Mouse (Mus musculus): ENCODE results near the gene Nuak1. TPM values are rescaled to one million over a fixed set of nuclear protein-coding genes. Genes with fewer than 3 reads are reported as not detected.
A peak's percentile ranks its signal among the peaks of the same experiment; 100 is the strongest.

The Nuak1 gene
- polyA plus RNA-seq, 1 experiment, result not detected

DNA sequence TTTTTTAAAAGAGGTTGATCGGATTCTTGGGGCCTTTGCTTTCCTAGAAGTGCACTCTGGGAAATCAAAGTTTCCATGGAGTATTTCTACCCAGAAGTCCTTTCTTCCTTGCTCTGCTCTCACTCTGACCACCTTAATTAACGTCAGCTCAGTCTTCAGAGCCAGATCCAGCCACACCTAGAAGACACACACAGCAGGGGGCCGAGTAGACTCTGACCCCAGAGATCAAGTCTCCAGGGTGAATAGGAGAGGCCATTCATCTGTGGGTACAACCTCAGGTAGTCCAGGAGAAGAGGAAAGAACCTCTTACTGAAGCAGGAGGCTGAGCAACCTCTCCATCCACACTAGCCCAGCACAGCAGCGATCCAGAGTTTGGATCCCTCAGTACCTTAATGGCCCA is 11.5 kb upstream of the Nuak1 start:
- TF ChIP-seq POLR2A (IDR thresholded peaks at IDR 0.05; ENCODE audit: insufficient read depth, low read depth, low read length) (no peak), CTCF (IDR thresholded peaks at IDR 0.05; ENCODE audit: insufficient read depth, low read depth, low read length) (no peak)
- 81% methylated on average over 4 of the region's 4 CpGs for WGBS
- Histone ChIP-seq H3K27ac (ENCODE audit: insufficient read depth, low read depth, low read length) (no peak overlapping the region), H3K4me3 (ENCODE audit: insufficient read depth, low read depth, low read length) (no peak overlapping the region), H3K4me1 (ENCODE audit: control insufficient read depth, insufficient read depth, low read length) (peaks cover 7% of the 10 kb centered on the region)

DNA sequence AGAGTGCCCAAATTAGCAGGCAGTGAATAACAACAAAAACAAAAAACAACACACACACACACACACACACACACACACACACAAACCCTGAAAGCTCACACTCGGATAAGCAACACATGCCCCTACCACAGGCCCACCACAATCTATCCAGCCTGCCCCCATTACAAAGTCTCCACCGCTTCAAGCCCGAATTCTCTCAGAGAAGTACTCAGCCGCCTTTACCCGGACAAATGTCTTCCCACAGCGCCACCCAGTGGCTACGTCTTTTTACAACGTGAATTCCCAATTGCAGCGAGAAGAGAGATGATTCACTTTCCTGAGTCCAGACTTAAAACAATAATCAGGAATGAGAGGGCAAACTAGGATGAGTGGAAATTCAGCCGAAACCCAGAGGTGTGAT is 10.3 kb upstream of the Nuak1 start:
- 2% methylated on average over 10 of the region's 10 CpGs for WGBS
- H3K27ac ChIP-seq (ENCODE audit: insufficient read depth, low read depth, low read length), result no peak overlapping the region
- no peak overlapping the region for H3K4me3 ChIP-seq (ENCODE audit: insufficient read depth, low read depth, low read length)
- H3K4me1 ChIP-seq (ENCODE audit: control insufficient read depth, insufficient read depth, low read length), result peaks cover 7% of the 10 kb centered on the region
- peak; percentile 28; the same call in 1 of the 2 replicates for TF ChIP-seq CTCF (IDR thresholded peaks at IDR 0.05; ENCODE audit: insufficient read depth, low read depth, low read length)
- no peak for TF ChIP-seq POLR2A (IDR thresholded peaks at IDR 0.05; ENCODE audit: insufficient read depth, low read depth, low read length)

DNA sequence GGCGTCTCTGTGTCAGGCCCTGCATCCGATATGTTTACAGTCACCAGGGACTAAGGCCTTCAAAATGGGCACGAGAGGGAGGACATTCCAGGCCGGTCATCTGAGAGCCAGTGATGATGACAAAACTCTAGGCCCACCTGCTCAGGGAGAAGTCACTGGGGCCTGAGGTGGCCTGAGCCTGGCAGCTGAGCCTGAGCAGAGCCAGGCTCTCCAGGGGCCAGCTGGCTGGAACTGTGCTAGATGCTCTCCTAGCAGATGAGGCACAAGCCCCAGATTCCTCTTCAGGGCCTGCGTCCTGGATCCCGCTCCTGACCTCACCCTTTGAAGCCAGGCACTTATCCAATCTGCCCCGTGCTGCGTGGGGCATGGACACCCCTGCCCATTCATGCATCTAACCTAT is 9.3 kb upstream of the Nuak1 start:
- WGBS, result 91% methylated on average over 8 of the region's 8 CpGs
- TF ChIP-seq POLR2A (IDR thresholded peaks at IDR 0.05; ENCODE audit: insufficient read depth, low read depth, low read length), result no peak
- no peak for TF ChIP-seq CTCF (IDR thresholded peaks at IDR 0.05; ENCODE audit: insufficient read depth, low read depth, low read length)
- Histone ChIP-seq H3K4me3 (ENCODE audit: insufficient read depth, low read depth, low read length) (no peak overlapping the region), H3K4me1 (ENCODE audit: control insufficient read depth, insufficient read depth, low read length) (peaks cover 7% of the 10 kb centered on the region), H3K27ac (ENCODE audit: insufficient read depth, low read depth, low read length) (no peak overlapping the region)

DNA sequence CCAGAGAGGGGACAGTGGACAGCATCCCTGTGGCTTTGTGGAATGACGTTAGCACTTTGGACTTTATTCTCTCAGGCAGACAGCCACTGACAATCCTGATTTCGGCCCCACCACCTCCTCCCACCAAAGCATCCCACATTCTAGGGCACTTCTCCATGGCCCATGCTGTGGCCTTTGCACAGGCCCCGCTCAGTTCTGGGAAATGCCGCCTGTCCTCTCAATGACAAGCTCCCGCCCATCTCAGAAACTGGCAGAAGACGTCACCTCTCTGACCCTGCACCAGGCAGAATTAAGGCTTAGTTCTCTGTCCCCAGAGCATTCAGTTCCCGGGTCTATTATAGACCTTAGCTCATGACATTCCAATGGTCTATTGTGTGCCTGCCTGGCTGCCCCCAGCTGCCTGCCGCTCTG is 7.0 kb upstream of the Nuak1 start:
- 55% methylated on average over 8 of the region's 8 CpGs for WGBS
- Histone ChIP-seq H3K4me3 (ENCODE audit: insufficient read depth, low read depth, low read length) (no peak overlapping the region), H3K4me1 (ENCODE audit: control insufficient read depth, insufficient read depth, low read length) (peaks cover 7% of the 10 kb centered on the region), H3K27ac (ENCODE audit: insufficient read depth, low read depth, low read length) (no peak overlapping the region)
- TF ChIP-seq CTCF (IDR thresholded peaks at IDR 0.05; ENCODE audit: insufficient read depth, low read depth, low read length), result no peak
- no peak for TF ChIP-seq POLR2A (IDR thresholded peaks at IDR 0.05; ENCODE audit: insufficient read depth, low read depth, low read length)

DNA sequence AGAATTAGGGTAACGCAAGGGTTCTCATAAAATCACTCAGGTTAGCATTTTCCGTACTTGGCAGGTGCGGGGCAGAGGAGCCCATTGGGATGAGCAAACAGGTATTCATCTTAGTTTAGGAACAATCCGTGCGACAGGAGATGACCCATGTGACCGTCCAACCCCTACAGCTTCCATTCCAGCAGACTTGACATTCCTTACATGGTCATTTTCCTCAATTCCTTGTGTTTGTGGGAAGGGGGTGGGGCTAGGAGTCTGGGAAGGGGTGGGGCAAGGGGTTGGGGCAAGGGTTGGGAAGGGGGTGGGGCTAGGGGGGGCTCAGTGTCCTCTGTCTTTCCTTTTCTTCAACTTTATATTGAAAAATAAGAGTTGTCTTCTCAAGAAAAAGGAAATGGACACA is 6.3 kb upstream of the Nuak1 start:
- TF ChIP-seq CTCF (IDR thresholded peaks at IDR 0.05; ENCODE audit: insufficient read depth, low read depth, low read length), result no peak
- no peak for TF ChIP-seq POLR2A (IDR thresholded peaks at IDR 0.05; ENCODE audit: insufficient read depth, low read depth, low read length)
- H3K4me1 ChIP-seq (ENCODE audit: control insufficient read depth, insufficient read depth, low read length), result peaks cover 12% of the 10 kb centered on the region
- no peak overlapping the region for H3K4me3 ChIP-seq (ENCODE audit: insufficient read depth, low read depth, low read length)
- WGBS, result 93% methylated on average over 6 of the region's 6 CpGs
- no peak overlapping the region for H3K27ac ChIP-seq (ENCODE audit: insufficient read depth, low read depth, low read length)

DNA sequence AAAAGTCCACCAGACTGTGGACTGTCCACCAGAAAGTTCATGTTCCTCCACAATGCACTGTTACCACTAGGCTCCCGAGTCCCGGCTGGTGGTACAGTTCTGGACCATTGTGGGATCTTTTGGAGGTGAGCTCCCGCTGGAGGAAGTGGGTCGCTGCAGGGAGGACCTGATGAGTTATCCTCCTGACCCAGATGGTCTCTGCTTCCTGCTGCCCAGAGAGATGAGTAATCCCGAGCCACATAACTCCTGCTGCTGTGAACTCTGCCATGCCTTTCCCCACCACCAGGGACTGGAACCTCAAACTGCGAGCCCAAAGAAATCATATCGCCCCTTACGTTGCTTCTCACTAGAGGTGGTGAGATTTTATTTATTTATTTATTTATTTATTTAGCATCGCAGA is 4.0 kb upstream of the Nuak1 start:
- Histone ChIP-seq H3K4me3 (ENCODE audit: insufficient read depth, low read depth, low read length) (no peak overlapping the region), H3K4me1 (ENCODE audit: control insufficient read depth, insufficient read depth, low read length) (peaks cover 16% of the 10 kb centered on the region), H3K27ac (ENCODE audit: insufficient read depth, low read depth, low read length) (no peak overlapping the region)
- WGBS, result 85% methylated on average over 9 of the region's 9 CpGs
- TF ChIP-seq POLR2A (IDR thresholded peaks at IDR 0.05; ENCODE audit: insufficient read depth, low read depth, low read length), result no peak
- TF ChIP-seq CTCF (IDR thresholded peaks at IDR 0.05; ENCODE audit: insufficient read depth, low read depth, low read length), result no peak

DNA sequence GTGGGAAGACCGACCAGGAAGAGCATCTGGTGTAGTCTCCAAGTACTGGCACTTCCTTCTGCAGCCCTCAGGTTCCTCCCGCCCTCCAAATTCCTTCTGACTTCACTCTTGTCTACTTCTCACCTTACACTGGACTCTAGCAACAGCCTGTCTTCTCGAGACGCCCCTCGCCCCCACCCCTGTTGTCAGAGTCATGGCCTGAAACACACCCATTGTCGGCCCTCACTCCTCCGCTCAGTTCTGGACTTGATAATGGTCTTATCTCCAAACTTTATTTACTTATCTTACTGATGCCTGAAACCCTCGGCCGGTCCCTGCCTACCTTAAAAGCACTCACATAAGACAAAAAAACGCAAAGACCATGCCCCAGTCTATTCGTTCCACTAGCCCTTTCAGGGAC is 1.4 kb upstream of the Nuak1 start:
- peaks cover 24% of the 10 kb centered on the region for H3K4me1 ChIP-seq (ENCODE audit: control insufficient read depth, insufficient read depth, low read length)
- TF ChIP-seq POLR2A (IDR thresholded peaks at IDR 0.05; ENCODE audit: insufficient read depth, low read depth, low read length), result no peak
- no peak for TF ChIP-seq CTCF (IDR thresholded peaks at IDR 0.05; ENCODE audit: insufficient read depth, low read depth, low read length)
- 36% methylated on average over 11 of the region's 11 CpGs for WGBS
- no peak overlapping the region for H3K27ac ChIP-seq (ENCODE audit: insufficient read depth, low read depth, low read length)
- peak overlapping the region; percentile 79; the same call in 1 of the 2 replicates for H3K4me3 ChIP-seq (ENCODE audit: insufficient read depth, low read depth, low read length)

DNA sequence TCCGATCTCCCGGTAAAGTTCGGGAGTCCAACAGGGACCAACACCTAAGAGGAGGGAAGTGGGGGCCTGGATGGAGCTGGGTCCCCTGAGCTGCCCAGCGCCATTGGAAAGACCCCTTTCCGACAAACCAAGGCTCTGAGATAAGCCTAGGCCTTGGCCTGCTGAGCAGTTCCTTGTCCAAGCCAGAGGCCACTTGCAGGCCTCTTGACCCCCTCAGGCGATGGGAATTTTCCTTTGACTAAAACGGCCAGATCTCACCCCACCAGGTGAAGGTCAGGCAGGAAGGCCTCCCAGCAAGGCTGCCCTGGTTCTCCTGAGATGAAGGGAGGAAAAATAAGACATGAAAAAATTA is 1.0 kb upstream of the Nuak1 start:
- 3% methylated on average over 7 of the region's 7 CpGs for WGBS
- Histone ChIP-seq H3K4me1 (ENCODE audit: control insufficient read depth, insufficient read depth, low read length) (peaks cover 24% of the 10 kb centered on the region), H3K4me3 (ENCODE audit: insufficient read depth, low read depth, low read length) (peak overlapping the region; percentile 79), H3K27ac (ENCODE audit: insufficient read depth, low read depth, low read length) (peak overlapping the region; percentile 93)
- TF ChIP-seq CTCF (IDR thresholded peaks at IDR 0.05; ENCODE audit: insufficient read depth, low read depth, low read length), result no peak
- no peak for TF ChIP-seq POLR2A (IDR thresholded peaks at IDR 0.05; ENCODE audit: insufficient read depth, low read depth, low read length)

DNA sequence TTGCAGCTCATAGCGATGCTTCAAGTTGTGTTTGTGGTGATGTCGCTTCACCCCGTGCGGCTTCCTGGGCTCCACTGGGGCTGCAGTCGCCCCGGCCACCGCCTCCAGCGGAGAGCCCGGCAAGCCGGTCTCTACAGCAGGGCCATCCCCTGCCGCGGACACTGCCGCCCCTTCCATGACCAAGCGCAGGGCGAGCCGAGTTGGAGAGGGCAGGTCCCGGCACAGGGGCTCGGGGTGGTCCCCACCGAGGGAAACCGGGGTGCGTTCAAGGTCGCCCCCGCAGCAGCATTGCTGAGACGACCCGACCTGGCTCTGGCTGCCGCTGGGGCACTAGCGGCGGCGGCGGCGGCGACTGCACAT is 236 bp downstream of the Nuak1 start:
- TF ChIP-seq POLR2A (IDR thresholded peaks at IDR 0.05; ENCODE audit: insufficient read depth, low read depth, low read length) (no peak), CTCF (IDR thresholded peaks at IDR 0.05; ENCODE audit: insufficient read depth, low read depth, low read length) (0 out of 2 replicates have a peak, but pooled peaks have one; percentile 8)
- WGBS, result under 1% methylated on average over 32 of the region's 32 CpGs
- Histone ChIP-seq H3K4me3 (ENCODE audit: insufficient read depth, low read depth, low read length) (peak overlapping the region; percentile 79), H3K27ac (ENCODE audit: insufficient read depth, low read depth, low read length) (peak overlapping the region; percentile 44; the same call in 1 of the 2 replicates), H3K4me1 (ENCODE audit: control insufficient read depth, insufficient read depth, low read length) (peaks cover 28% of the 10 kb centered on the region)

DNA sequence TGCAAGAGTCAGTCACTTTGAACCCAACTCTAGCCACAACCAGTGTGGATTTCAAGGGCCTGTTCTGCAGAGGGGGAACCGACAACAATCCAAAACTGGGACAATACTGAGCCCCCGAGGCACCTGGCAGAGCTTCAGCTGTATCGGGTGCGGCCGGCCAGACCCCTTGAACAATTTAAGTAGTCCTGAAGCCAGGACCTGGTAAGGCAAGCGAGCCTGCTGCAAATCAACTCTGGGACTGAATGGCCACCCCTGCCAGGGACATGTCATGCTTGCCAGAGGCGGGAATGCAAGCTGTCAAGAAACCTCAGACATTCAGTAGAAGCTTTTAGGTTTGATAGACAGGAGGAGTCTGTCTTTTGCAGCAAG is 1.2 kb downstream of the Nuak1 start:
- WGBS, result 15% methylated on average over 7 of the region's 7 CpGs
- H3K4me3 ChIP-seq (ENCODE audit: insufficient read depth, low read depth, low read length), result peak overlapping the region; percentile 54
- peaks cover 35% of the 10 kb centered on the region for H3K4me1 ChIP-seq (ENCODE audit: control insufficient read depth, insufficient read depth, low read length)
- 0 out of 2 replicates have a peak overlapping the region, but pooled peaks have one; percentile 12 for H3K27ac ChIP-seq (ENCODE audit: insufficient read depth, low read depth, low read length)
- no peak for TF ChIP-seq POLR2A (IDR thresholded peaks at IDR 0.05; ENCODE audit: insufficient read depth, low read depth, low read length)
- TF ChIP-seq CTCF (IDR thresholded peaks at IDR 0.05; ENCODE audit: insufficient read depth, low read depth, low read length), result no peak

Measured in olfactory bulb, adult 2 months (tissue).